Mouse (Mus musculus) testis, adult 2 months (tissue): ENCODE measurements at regions not wholly inside any gene's neighbourhood (a gene's known extent, or its start where the extent isn't known, plus 50 kb on each side); places are given as distances from the start of the nearest gene placed in this dataset.

ENCODE experiments used
- CTCF ChIP-seq: fragments of 200-500 bp; IDR thresholded peaks from 2 replicates; pipeline ENCODE4 v1.5.1; 2012; ENCODE audit warnings: low read depth, mild to moderate bottlenecking, inconsistent platforms, low read length, moderate library complexity; ENCODE audit not compliant: control insufficient read depth, insufficient read depth, insufficient replicate concordance
- POLR2A ChIP-seq: fragments of 200-500 bp; IDR thresholded peaks from 2 replicates; pipeline ENCODE4 v1.6.1; 2012; ENCODE audit warnings: low read depth, mild to moderate bottlenecking, inconsistent platforms, low read length, moderate library complexity; ENCODE audit not compliant: control insufficient read depth

DNA sequence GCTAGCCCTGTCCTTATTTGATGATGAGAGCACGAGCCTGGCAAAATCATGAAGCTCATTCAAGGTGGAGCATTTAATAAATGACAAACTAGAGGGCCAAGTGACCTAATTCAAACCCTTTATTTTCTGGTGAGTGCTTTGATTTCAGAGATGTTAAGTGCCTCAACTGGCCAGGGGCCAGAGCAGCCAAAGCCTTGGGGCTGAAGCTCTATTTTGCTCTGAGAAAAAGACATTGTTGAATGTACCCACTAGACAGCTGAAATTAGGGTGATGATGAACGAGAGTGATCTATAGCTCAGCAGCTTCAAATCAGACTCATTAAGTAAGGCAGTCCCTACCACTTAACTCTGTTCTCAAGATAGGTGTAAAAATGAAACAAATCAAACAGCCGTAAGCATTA is 287.9 kb upstream of the Atp11b start:
- no peak for TF ChIP-seq POLR2A
- TF ChIP-seq CTCF: no peak
